Mouse (Mus musculus): ENCODE data around the gene Adcy9. TPM values are rescaled to one million over a fixed set of nuclear protein-coding genes. Genes with fewer than 3 reads are reported as not detected.
A peak's percentile ranks its signal among the peaks of the same experiment; 100 is the strongest.

The Adcy9 gene
- polyA plus RNA-seq, 1 experiment from 2014 or later, result 0.57 TPM

DNA sequence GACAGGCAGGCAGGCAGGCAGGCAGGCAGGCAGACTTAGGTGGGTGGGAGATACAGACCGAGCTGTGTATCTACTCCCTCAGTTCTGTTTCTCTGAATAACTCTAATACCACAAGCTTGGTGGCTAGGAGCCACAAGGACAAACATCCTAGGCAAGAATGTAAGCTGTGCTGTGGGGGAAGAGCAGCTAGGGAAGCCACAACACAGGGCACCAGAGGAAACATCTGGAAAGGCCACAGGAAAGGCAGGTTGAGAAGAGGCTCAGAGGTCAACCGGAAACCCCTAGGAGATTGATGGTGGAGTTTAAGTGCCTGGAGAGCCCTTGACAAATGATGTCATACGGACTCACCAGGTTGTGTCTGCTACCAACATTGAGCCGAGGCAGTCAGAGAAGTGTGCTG lies 16.4 kb upstream of the Adcy9 start:
- 82% methylated on average over 4 of the region's 4 CpGs for WGBS

GRCm38 (mm10) chr16:4435371-4435770 lies 15.1 kb upstream of the Adcy9 start:
- no peak overlapping the region for H3K4me3 ChIP-seq
- H3K27me3 ChIP-seq (replicated peaks; ENCODE audit: low read depth, poor library complexity, severe bottlenecking), result no peaks in the 10 kb centered on the region
- DNase-seq (ENCODE audit: low spot score), result no peak
- no peak overlapping the region for H3K27ac ChIP-seq (replicated peaks)
- 89% methylated on average over 2 of the region's 2 CpGs for WGBS
- no peaks in the 10 kb centered on the region for H3K36me3 ChIP-seq (replicated peaks)
- H3K4me1 ChIP-seq, result no peaks in the 10 kb centered on the region; the same call in none of the 2 replicates
- no peaks in the 10 kb centered on the region for H3K9me3 ChIP-seq

More for the DNA sequence above, 16.4 kb upstream of the Adcy9 start:
- Histone ChIP-seq H3K27me3 (replicated peaks; ENCODE audit: low read depth, poor library complexity, severe bottlenecking) (no peaks in the 10 kb centered on the region), H3K36me3 (replicated peaks) (no peaks in the 10 kb centered on the region), H3K9me3 (no peaks in the 10 kb centered on the region), H3K27ac (replicated peaks) (no peak overlapping the region), H3K4me3 (no peak overlapping the region), H3K4me1 (no peaks in the 10 kb centered on the region; the same call in none of the 2 replicates)
- no peak for DNase-seq (ENCODE audit: low spot score)

DNA sequence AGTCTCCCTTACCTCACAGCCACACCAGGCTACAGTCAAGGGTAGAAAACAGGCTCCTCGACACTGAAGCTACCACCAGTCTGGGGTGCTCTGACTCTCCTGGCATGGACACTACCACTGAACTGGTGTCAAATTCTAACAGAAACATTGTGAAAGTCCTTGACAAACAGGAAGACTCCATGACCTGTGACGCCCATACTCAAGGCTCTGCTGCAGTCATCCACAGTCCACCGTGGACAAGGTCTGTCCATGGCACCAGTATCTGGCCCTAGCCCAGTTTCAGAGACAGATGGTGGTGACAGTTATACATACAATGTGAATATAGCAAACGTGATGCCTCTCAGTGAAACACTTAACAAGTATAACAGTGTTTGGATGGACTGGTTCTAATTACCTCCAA lies 11.5 kb upstream of the Adcy9 start:
- WGBS, result 64% methylated on average over 4 of the region's 4 CpGs
- Histone ChIP-seq H3K9me3 (no peaks in the 10 kb centered on the region), H3K4me3 (no peak overlapping the region), H3K4me1 (no peaks in the 10 kb centered on the region; the same call in 1 of the 2 replicates), H3K27me3 (replicated peaks; ENCODE audit: low read depth, poor library complexity, severe bottlenecking) (no peaks in the 10 kb centered on the region), H3K36me3 (replicated peaks) (no peaks in the 10 kb centered on the region), H3K27ac (replicated peaks) (no peak overlapping the region)
- DNase-seq (ENCODE audit: low spot score), result no peak

DNA sequence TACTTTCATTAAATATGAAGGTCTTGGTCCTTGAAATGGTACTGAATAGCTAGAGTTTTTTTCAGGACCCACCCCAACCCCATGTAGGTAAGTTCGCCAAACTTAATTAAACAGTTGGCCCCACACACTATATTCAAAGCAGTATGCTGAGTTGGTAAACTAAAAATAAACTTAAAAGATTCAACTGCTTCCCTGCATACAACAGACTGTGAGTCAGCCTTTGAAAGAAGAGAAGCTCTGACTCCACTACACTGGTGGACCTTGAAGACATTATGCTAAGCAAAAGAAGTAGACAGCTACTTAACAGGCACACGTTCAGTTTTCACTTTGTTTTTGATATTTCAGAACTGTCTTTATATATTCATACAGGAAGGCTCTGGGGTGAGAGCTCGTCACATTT lies 10.7 kb upstream of the Adcy9 start:
- 83% methylated on average over 3 of the region's 3 CpGs for WGBS
- Histone ChIP-seq H3K27ac (replicated peaks) (no peak overlapping the region), H3K9me3 (no peaks in the 10 kb centered on the region), H3K27me3 (replicated peaks; ENCODE audit: low read depth, poor library complexity, severe bottlenecking) (no peaks in the 10 kb centered on the region), H3K4me1 (no peaks in the 10 kb centered on the region; the same call in 1 of the 2 replicates), H3K4me3 (no peak overlapping the region), H3K36me3 (replicated peaks) (no peaks in the 10 kb centered on the region)
- no peak for DNase-seq (ENCODE audit: low spot score)

DNA sequence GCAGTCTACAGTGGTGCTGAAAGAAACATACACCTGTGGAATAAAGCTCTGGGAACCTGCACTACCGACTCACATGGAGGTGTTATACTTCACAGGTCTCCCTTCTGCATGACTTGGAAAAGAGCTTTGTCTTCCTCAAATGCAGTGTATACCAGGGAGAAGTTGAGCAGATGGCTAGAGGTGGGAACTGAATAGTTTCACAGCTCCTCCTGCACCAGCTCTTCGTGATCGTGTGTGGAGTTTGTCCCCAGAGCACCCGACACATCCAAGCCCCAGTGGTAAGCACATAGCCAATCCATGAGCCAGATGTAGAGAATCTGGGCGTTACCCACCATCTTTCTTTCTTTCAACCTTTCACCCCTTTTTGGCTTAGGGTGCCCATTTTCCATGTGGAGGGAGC lies 9.9 kb upstream of the Adcy9 start:
- no peak for DNase-seq (ENCODE audit: low spot score)
- Histone ChIP-seq H3K9me3 (no peaks in the 10 kb centered on the region), H3K36me3 (replicated peaks) (no peaks in the 10 kb centered on the region), H3K4me3 (no peak overlapping the region), H3K4me1 (no peaks in the 10 kb centered on the region), H3K27me3 (replicated peaks; ENCODE audit: low read depth, poor library complexity, severe bottlenecking) (no peaks in the 10 kb centered on the region), H3K27ac (replicated peaks) (no peak overlapping the region)
- 83% methylated on average over 5 of the region's 5 CpGs for WGBS

DNA sequence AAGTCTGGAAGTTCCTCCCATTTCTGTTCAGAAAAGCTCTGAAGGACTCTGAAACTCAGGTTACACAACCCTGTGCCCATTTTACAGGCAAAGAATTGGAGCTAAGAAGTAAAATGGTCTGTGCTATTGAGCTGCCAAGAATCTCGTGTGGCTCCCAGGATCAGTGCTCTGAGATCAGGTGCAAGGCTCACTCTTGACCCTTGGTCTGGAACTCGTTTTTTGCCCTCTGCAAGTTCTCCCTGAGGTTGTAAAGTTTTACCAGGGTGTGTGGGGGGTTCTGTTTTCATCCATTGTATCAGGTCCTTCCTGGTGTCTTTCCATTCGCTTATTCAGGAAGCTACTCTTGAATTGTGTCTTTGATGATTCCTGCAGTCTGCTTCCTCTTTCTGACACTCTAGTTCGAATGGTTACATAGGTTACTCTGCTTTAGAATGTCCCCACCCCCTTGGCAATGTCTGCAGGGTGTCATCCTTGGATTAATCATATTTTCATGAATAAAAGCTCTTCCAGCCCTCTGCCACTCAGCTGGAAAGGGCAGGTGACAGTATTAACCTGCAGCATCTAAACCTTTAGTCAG lies 5.4 kb upstream of the Adcy9 start:
- Histone ChIP-seq H3K9me3 (no peaks in the 10 kb centered on the region), H3K27me3 (replicated peaks; ENCODE audit: low read depth, poor library complexity, severe bottlenecking) (peaks cover 6% of the 10 kb centered on the region; the same call in 1 of the 2 replicates), H3K27ac (replicated peaks) (no peak overlapping the region), H3K36me3 (replicated peaks) (no peaks in the 10 kb centered on the region), H3K4me1 (peaks cover 3% of the 10 kb centered on the region), H3K4me3 (no peak overlapping the region)
- WGBS, result 50% methylated on average over 4 of the region's 4 CpGs
- no peak for DNase-seq (ENCODE audit: low spot score)

DNA sequence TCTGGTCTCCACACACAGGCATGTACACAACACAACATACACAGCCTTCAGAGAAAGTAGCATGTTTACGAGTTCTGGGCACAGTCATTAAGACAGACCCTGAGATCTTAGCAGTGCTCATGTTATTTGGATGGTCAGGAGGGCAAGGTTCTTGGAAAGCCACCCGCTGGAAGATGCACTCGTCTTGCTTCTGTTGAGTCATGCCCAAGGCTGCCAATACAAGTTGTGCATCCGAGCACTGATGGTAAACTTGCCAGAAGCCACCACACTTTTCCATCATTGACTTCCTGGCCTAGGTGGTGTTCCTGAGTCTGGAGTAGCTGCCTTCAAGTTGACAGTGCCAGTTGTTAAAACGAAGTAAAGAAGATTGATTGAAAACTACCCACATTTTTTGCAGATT lies 3.3 kb upstream of the Adcy9 start:
- H3K4me3 ChIP-seq, result no peak overlapping the region
- no peak for DNase-seq (ENCODE audit: low spot score)
- peaks cover 20% of the 10 kb centered on the region for H3K27me3 ChIP-seq (replicated peaks; ENCODE audit: low read depth, poor library complexity, severe bottlenecking)
- 85% methylated on average over 5 of the region's 5 CpGs for WGBS
- H3K36me3 ChIP-seq (replicated peaks), result no peaks in the 10 kb centered on the region
- H3K27ac ChIP-seq (replicated peaks), result no peak overlapping the region
- H3K4me1 ChIP-seq, result peaks cover 23% of the 10 kb centered on the region
- no peaks in the 10 kb centered on the region for H3K9me3 ChIP-seq

- Histone ChIP-seq H3K4me3 (no peak overlapping the region), H3K27me3 (replicated peaks; ENCODE audit: low read depth, poor library complexity, severe bottlenecking) (peaks cover 26% of the 10 kb centered on the region)
Observed at GRCm38 (mm10) chr16:4422991-4423390, 2.7 kb upstream of the Adcy9 start.

DNA sequence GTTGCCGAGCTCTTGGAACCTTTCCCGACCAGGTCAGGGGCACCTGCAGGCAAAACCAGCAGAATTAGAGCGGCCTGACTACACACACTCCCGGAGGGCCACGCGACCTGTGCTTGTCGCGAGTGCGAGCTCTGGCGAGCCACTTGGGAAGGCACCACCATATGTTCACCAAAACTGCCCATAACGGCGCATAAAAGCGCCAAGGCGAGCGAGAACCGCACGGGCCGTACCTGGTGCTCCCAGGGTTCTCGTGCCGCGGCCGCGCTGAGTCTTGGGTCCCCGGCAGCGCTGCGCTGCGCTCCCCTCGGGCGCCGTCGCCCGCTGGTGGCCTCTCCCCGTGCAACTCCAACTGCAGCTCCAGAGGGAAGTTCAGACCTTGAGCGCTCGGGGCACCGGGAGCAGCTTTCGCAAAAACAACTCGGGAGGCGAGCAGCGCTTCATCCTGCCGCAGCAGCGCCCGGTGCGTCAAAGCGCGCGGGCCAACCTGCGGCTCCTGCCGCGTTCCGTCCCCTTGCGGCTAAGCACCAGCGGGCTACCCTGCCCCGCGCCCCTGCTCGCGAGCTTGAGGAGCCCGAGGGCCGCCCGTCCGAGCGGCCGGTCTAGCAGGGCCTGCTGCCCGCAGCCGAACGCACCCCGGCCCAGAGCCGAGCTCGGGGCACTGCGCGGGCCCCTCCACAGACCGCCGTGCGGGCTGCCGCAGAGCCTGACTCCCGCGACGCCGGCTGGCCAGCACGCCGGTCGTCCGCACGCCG lies 576 bp downstream of the Adcy9 start:
- under 1% methylated on average over 85 of the region's 85 CpGs for WGBS
- H3K27me3 ChIP-seq (replicated peaks; ENCODE audit: low read depth, poor library complexity, severe bottlenecking), result peaks cover 59% of the 10 kb centered on the region

More at GRCm38 (mm10) chr16:4422991-4423390, 2.7 kb upstream of the Adcy9 start:
- Histone ChIP-seq H3K36me3 (replicated peaks) (no peaks in the 10 kb centered on the region), H3K9me3 (no peaks in the 10 kb centered on the region), H3K4me1 (peaks cover 24% of the 10 kb centered on the region), H3K27ac (replicated peaks) (no peak overlapping the region)
- no peak for DNase-seq (ENCODE audit: low spot score)
- WGBS, result 89% methylated on average over 3 of the region's 3 CpGs

GRCm38 (mm10) chr16:4418776-4419545 lies 1.3 kb downstream of the Adcy9 start:
- Histone ChIP-seq H3K4me3 (peak overlapping the region; percentile 85), H3K27ac (replicated peaks) (peak overlapping the region; percentile 44; the same call in 1 of the 2 replicates), H3K9me3 (no peaks in the 10 kb centered on the region), H3K4me1 (peaks cover 24% of the 10 kb centered on the region), H3K36me3 (replicated peaks) (no peaks in the 10 kb centered on the region), H3K27me3 (replicated peaks; ENCODE audit: low read depth, poor library complexity, severe bottlenecking) (peaks cover 67% of the 10 kb centered on the region)
- WGBS, result 14% methylated on average over 32 of the region's 32 CpGs
- DNase-seq (ENCODE audit: low spot score), result no peak

More for the DNA sequence above, 576 bp downstream of the Adcy9 start:
- Histone ChIP-seq H3K4me1 (peaks cover 24% of the 10 kb centered on the region), H3K36me3 (replicated peaks) (no peaks in the 10 kb centered on the region), H3K27ac (replicated peaks) (peak overlapping the region; percentile 84), H3K4me3 (peak overlapping the region; percentile 85), H3K9me3 (no peaks in the 10 kb centered on the region)
- DNase-seq (ENCODE audit: low spot score), result no peak

GRCm38 (mm10) chr16:4418072-4418471 lies 2.2 kb downstream of the Adcy9 start:
- H3K4me3 ChIP-seq, result no peak overlapping the region
- 92% methylated on average over 11 of the region's 11 CpGs for WGBS
- peaks cover 75% of the 10 kb centered on the region for H3K27me3 ChIP-seq (replicated peaks; ENCODE audit: low read depth, poor library complexity, severe bottlenecking)
- no peaks in the 10 kb centered on the region for H3K9me3 ChIP-seq
- no peak overlapping the region for H3K27ac ChIP-seq (replicated peaks)
- no peak for DNase-seq (ENCODE audit: low spot score)
- no peaks in the 10 kb centered on the region for H3K36me3 ChIP-seq (replicated peaks)
- H3K4me1 ChIP-seq, result peaks cover 24% of the 10 kb centered on the region

DNA sequence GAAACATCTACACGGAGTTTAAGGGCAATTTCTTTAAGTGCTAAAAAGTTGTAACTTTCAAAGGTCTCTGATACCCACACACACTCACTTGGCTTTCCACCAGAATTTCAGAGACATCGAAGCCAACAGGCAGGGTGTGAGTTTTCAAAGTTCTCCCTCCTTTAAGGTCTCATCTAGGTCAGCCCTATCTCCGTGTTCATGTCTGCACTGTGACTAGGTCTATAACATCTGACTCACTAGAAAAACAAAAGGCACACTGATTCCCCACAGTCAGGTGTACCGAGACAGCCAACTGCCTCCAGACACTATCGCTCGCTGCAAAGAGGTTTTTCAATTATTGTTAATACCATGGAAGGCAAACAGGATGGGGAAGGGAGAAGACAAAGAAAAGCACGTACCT lies 2.8 kb downstream of the Adcy9 start:
- peaks cover 24% of the 10 kb centered on the region for H3K4me1 ChIP-seq
- no peak overlapping the region for H3K4me3 ChIP-seq
- peaks cover 74% of the 10 kb centered on the region for H3K27me3 ChIP-seq (replicated peaks; ENCODE audit: low read depth, poor library complexity, severe bottlenecking)
- WGBS, result 80% methylated on average over 7 of the region's 7 CpGs
- H3K36me3 ChIP-seq (replicated peaks), result no peaks in the 10 kb centered on the region
- no peak for DNase-seq (ENCODE audit: low spot score)
- no peaks in the 10 kb centered on the region for H3K9me3 ChIP-seq
- H3K27ac ChIP-seq (replicated peaks), result no peak overlapping the region
